Mouse (Mus musculus) lung, postnatal 0 days (tissue): Measurements from ENCODE around the gene Rptor.

Experiments
- CTCF ChIP-seq: IDR thresholded peaks from 2 replicates; pipeline ENCODE4 v1.5.1; 2016; ENCODE audit warnings: antibody characterized with exemption, mild to moderate bottlenecking
- EP300 ChIP-seq: IDR thresholded peaks from 2 replicates; pipeline ENCODE4 v1.6.1; 2016; ENCODE audit warnings: antibody characterized with exemption, mild to moderate bottlenecking, control low read depth

DNA sequence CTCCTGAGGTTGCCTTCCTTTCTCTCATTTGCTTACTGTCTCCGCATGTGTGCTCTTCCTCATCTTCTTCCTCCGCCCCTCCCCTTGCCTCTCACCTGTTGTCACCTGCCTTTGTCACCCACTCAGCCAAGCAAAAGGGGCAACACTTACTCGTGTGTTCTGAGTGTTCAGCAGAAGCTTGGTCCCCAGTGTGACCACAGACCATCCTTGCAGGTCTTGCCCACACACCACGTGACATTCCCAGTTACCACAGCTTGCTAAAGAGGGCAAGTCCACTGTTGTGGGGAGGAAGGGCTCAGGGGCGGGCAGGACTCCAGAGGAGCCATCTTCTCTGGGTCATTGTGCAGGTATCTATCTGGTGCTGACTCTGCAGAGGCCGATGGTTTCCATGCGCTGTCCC, 40.6 kb downstream of the Rptor start:
- TF ChIP-seq CTCF = no peak
- no peak for TF ChIP-seq EP300
